Mouse (Mus musculus) bone marrow, adult 2 months (tissue): ENCODE measurements around the gene Oxsr1. TPM values are rescaled to one million over a fixed set of nuclear protein-coding genes. Genes with fewer than 3 reads are reported as not detected.
"Not testable (repeated sequence)": the region's sequence is repeated elsewhere in the genome, so short reads cannot be mapped to it uniquely, and the experiment has no call there.

Source experiments
- H3K27ac ChIP-seq: fragments of 200-500 bp; 2 replicates; pipeline ENCODE4 v1.5.1; 2012; ENCODE audit warnings: low read depth, mild to moderate bottlenecking, control low read depth, inconsistent platforms, low read length; ENCODE audit not compliant: control insufficient read depth, poor library complexity, insufficient read depth
- H3K4me1 ChIP-seq: fragments of 200-500 bp; 2 replicates; pipeline ENCODE4 v1.6.1; 2011; ENCODE audit warnings: low read length; ENCODE audit not compliant: control insufficient read depth, insufficient read depth
- H3K4me3 ChIP-seq: fragments of 200-500 bp; replicated peaks from 2 replicates; pipeline ENCODE3; 2011; ENCODE audit warnings: mild to moderate bottlenecking, low read depth, low read length, control low read depth; ENCODE audit not compliant: control insufficient read depth
- CTCF ChIP-seq: fragments of 200-500 bp; IDR thresholded peaks from 2 replicates; pipeline ENCODE4 v1.5.1; 2011; ENCODE audit warnings: low read length, control low read depth; ENCODE audit not compliant: control insufficient read depth, insufficient read depth
- POLR2A ChIP-seq: fragments of 200-500 bp; IDR thresholded peaks from 2 replicates; pipeline ENCODE4 v1.6.1; 2011; ENCODE audit warnings: low read depth, mild to moderate bottlenecking, control low read depth, low read length, borderline replicate concordance; ENCODE audit not compliant: control insufficient read depth
- WGBS: fragments of 180-500 bp; shearing (Covaris S2); methylation state at CpG from one replicate; pipeline ENCODE4 v1.1.7; 2018; 5-methylcytosine and 5-hydroxymethylcytosine counted together
- polyA plus RNA-seq: library from polyadenylated mRNA; stranded (reverse); fragments of >200 nt; gene quantifications from 2 replicates; pipeline ENCODE4 v1.2.4, GENCODE M21; 2011; ENCODE audit warnings: low replicate concordance; ENCODE audit not compliant: missing spikeins, insufficient read depth, insufficient read length

Oxsr1 gene
- polyA plus RNA-seq, 1 experiment: 19.3 TPM

- WGBS: 86% methylated on average over 11 of the region's 11 CpGs
- H3K4me3 ChIP-seq: no peak overlapping the region
- TF ChIP-seq POLR2A: no peak
These were observed 80.9 kb downstream of the Oxsr1 start for GRCm38 (mm10) chr9:119241169-119241865.

DNA sequence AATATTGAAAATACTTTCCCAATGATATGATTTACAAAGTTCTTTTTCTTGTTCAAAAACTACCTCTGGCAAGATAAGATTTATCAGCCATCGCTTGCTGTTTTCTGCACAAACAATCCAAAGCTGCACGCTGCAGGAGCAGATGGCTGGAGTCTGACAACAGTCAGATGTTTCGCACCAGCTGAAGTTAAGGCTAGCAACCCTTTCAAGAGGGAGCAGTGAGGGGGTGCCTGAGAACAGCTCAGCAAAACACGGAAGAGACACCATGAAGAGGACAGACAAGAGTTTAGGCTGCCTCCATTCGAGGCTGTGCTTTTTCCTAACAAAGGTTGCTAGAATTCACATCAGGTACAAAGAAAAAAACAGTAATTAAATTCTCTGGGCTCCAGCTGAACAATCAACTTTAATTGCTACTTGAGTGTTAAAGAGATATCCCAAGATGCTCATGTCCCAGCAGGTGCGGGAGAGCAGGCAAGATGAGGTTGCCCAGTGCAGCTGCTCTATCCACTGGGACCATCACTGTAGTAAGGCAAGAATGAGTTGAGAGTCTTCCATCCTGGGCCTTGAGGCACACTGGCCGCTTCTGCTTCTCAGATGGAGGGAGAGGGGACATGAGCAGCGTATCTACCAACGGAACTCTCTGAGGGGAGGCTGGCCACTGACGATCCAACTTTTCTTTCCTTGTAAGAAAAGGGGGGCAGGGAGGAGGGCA is 81.8 kb downstream of the Oxsr1 start:
- 86% methylated on average over 10 of the region's 10 CpGs for WGBS
- Histone ChIP-seq H3K4me1 (no peaks in the 10 kb centered on the region), H3K27ac (no peak overlapping the region), H3K4me3 (no peak overlapping the region)
- TF ChIP-seq CTCF (no peak), POLR2A (no peak)

More at GRCm38 (mm10) chr9:119241169-119241865, 80.9 kb downstream of the Oxsr1 start:
- H3K4me1 ChIP-seq: no peaks in the 10 kb centered on the region
- no peak overlapping the region for H3K27ac ChIP-seq

GRCm38 (mm10) chr9:119239274-119239673 is 83.0 kb downstream of the Oxsr1 start:
- 89% methylated on average over 3 of the region's 3 CpGs for WGBS
- TF ChIP-seq CTCF: no peak
- Histone ChIP-seq H3K4me3 (no peak overlapping the region), H3K27ac (no peak overlapping the region), H3K4me1 (no peaks in the 10 kb centered on the region)

- H3K4me1 ChIP-seq: no peaks in the 10 kb centered on the region
- WGBS: 85% methylated on average over 4 of the region's 4 CpGs
These were observed 83.4 kb downstream of the Oxsr1 start for GRCm38 (mm10) chr9:119238796-119239195.

DNA sequence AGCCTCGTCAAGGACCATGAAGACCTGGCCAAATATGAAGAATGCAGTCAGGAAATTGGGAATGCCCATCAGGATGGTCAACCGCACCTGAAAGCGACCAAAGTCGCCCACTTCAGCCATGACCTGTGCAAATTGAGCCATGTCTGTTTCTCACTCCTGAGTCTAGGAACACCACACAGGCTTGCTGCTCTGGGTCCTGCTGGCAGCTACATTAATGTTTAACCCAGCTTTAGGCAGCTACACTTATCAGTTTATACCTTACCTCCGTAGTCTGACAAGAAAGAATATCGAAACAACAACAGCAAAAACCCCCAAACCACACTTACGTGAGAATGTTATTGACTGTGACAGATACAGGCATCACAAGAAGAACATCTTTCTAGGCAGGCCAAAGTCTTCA is 90.7 kb downstream of the Oxsr1 start:
- WGBS: 83% methylated on average over 7 of the region's 7 CpGs
- no peaks in the 10 kb centered on the region for H3K4me1 ChIP-seq
- H3K27ac ChIP-seq: no peak overlapping the region
- H3K4me3 ChIP-seq: no peak overlapping the region
- TF ChIP-seq POLR2A (no peak), CTCF (no peak)

More at GRCm38 (mm10) chr9:119238796-119239195, 83.4 kb downstream of the Oxsr1 start:
- no peak overlapping the region for H3K27ac ChIP-seq
- TF ChIP-seq POLR2A (no peak), CTCF (no peak)
- H3K4me3 ChIP-seq: no peak overlapping the region

- no peak overlapping the region for H3K4me3 ChIP-seq
- H3K27ac ChIP-seq: no peak overlapping the region
- WGBS: 54% methylated on average over 2 of the region's 2 CpGs
- TF ChIP-seq CTCF (no peak), POLR2A (no peak)
- no peaks in the 10 kb centered on the region for H3K4me1 ChIP-seq
These were observed 91.4 kb downstream of the Oxsr1 start for GRCm38 (mm10) chr9:119230829-119231228.

DNA sequence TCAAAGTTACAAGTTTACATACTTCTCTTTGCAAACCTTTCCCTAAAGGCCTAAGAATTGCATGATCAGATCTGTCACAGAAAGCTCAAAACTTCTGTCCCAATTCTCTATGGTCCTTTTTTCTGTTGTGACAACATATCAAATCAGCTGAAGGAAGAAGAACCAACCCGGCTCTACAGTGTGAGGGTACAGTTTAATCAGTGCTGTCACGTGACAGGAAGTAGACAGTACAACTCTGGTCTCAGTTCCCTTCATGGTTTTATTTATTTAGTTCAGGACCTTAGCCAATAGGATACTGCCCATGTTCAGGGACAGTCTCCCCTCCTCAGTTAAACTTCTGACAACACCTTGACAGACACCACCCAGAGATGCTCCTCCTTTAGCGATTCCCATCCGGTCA is 102.0 kb downstream of the Oxsr1 start:
- no peaks in the 10 kb centered on the region for H3K4me1 ChIP-seq
- WGBS: 60% methylated on average over 4 of the region's 4 CpGs
- H3K27ac ChIP-seq: no peak overlapping the region
- TF ChIP-seq CTCF: no peak
- TF ChIP-seq POLR2A: no peak
- H3K4me3 ChIP-seq: no peak overlapping the region

DNA sequence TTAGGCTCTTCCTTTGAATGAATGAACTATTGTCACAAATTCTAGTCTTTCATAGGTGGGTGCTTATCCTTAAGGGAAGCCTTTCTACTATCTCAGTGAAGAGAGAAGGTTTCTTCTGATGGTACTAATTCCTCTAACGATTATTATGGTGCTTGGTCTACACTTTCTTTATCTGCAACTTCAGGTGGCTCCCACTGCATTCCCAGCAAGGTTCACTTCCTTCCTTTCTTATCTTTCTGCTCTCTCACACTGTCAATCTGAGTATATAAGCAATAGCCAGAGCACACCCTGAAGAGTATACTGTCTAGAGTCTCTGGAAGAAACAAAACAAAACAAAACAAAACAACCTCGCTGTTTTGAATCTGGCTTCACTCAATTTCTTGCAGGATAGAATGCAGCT is 102.6 kb downstream of the Oxsr1 start:
- 60% methylated on average over 2 of the region's 2 CpGs for WGBS
- Histone ChIP-seq H3K27ac (no peak overlapping the region), H3K4me1 (no peaks in the 10 kb centered on the region), H3K4me3 (no peak overlapping the region)
- TF ChIP-seq POLR2A (no peak), CTCF (no peak)

GRCm38 (mm10) chr9:119215341-119215740 is 106.9 kb downstream of the Oxsr1 start:
- not testable (repeated sequence) for H3K27ac ChIP-seq, H3K4me1 ChIP-seq, H3K4me3 ChIP-seq
- 80% methylated on average over 2 of the region's 2 CpGs for WGBS
